Mouse (Mus musculus): ENCODE results near the gene Otulinl.

DNA sequence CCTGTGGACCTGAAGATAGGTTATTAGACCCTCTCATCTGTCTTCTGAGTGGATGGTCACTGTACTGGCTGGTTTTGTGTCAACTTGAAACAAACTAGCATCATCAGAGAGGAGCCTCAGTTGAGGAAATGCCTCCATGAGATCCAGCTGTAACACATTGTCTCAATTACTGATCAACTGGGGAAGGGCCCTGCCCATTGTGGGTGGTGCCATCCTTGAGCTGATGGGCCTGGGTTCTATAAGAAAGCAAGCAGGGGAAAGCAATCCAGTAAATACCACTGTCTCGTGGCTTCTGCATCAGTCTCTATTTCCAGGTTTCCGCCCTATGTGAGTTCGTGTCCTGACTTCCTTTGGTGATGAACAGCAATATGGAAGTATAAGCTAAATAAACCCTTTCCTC is 36.1 kb downstream of the Otulinl start:
- TF ChIP-seq CTCF (IDR thresholded peaks at IDR 0.05; ENCODE audit: low read depth, low read length) (no peak), GATA1 (IDR thresholded peaks at IDR 0.05; ENCODE audit: borderline replicate concordance, low read length) (no peak)
